Mouse (Mus musculus): ENCODE data around the gene Nr1d1. TPM values are rescaled to one million over a fixed set of nuclear protein-coding genes. Genes with fewer than 3 reads are reported as not detected.
A peak's percentile ranks its signal among the peaks of the same experiment; 100 is the strongest.

The Nr1d1 gene
- total and polyA plus RNA-seq, 3 experiments: 0.17 to 1.4 (median 0.25) TPM

DNA sequence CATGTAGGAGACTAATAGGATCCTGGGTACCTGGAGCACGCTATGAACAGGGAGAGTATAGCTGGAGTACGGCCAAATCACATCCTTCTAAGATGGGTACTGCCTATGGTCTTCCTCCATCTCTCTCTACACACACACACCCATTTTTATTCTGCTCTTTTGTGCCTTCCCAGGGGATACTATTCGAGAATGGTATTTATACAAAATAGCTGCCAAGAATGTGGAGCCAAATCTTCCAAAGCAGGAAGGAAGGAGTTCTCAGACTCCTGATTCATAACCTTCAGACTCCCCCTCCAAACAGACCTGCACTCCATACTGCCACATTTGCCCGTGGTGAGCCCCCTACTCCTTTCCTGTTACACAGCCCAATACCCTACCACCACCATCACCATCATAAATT is 44.4 kb downstream of the Nr1d1 start:
- Histone ChIP-seq H3K4me2 (ENCODE audit: insufficient read depth, low read depth, poor library complexity, severe bottlenecking) (no peak overlapping the region), H3K27ac (ENCODE audit: insufficient read depth, low read depth) (no peak overlapping the region)
- in situ Hi-C loops (cut with MboI; ENCODE audit: low pct_ligation_motif_present, low pct_unique_long_range_greater_than_20kb, low sequenced_read_pairs): no loop called here

GRCm38 (mm10) chr11:98729119-98729588 is 46.0 kb downstream of the Nr1d1 start, which contains the start of gene Med24:
TSS of gene Med24 (minus strand) at chr11:98729435.
- in situ Hi-C loops (cut with MboI; ENCODE audit: low pct_ligation_motif_present, low pct_unique_long_range_greater_than_20kb, low sequenced_read_pairs): loop anchor here (10.0 kb wide), 1 partner anchor 56 kb away; no protein-coding TSS in a partner anchor

More for the DNA sequence above, 44.4 kb downstream of the Nr1d1 start:
- dilution Hi-C loops (cut with MboI; ENCODE audit: extremely low pct_ligation_motif_present, extremely low pct_unique_long_range_greater_than_20kb, low sequenced_read_pairs): no loop called here
- DNase-seq (ENCODE audit: extremely low read depth): no peak
- Histone ChIP-seq H3K9me3 (replicated peaks; ENCODE audit: low read length) (peaks cover 11% of the 10 kb centered on the region), H3K4me3 (replicated peaks in 1 of 3; ENCODE audit: low read depth in 2 of 3, low read length in 2 of 3, poor library complexity in 1 of 3) (no peak overlapping the region), H3K9ac (ENCODE audit: insufficient read depth, low read depth) (no peak overlapping the region), H3K36me3 (replicated peaks in 1 of 2; ENCODE audit: control insufficient read depth in 1 of 2, insufficient read depth in 1 of 2, low read length in 1 of 2) (peaks cover 21% of the 10 kb centered on the region in 2 experiments), H3K79me2 (replicated peaks; ENCODE audit: control insufficient read depth, extremely low read depth, insufficient read depth, poor library complexity, severe bottlenecking) (peaks cover 12% of the 10 kb centered on the region), H3K4me1 (ENCODE audit: control insufficient read depth in 1 of 2, insufficient read depth in 2 of 2) (peaks cover 0 to 17% of the 10 kb centered on the region in 2 experiments; a peak in 2 of 4 replicates), H3K27me3 (replicated peaks) (peaks cover 18% of the 10 kb centered on the region)
- TF ChIP-seq E2F4 (IDR thresholded peaks at IDR 0.05; ENCODE audit: insufficient replicate concordance, low read depth, low read length) (no peak), SIN3A (IDR thresholded peaks at IDR 0.05; ENCODE audit: low read length) (no peak), CTCF (conservative IDR thresholded peaks at IDR 0.05 in 1 of 2, IDR thresholded peaks at IDR 0.05 in 1 of 2; ENCODE audit: low read depth in 2 of 2, low read length in 2 of 2) (no peak), ZMIZ1 (IDR thresholded peaks at IDR 0.05; ENCODE audit: low read depth, low read length) (no peak), RAD21 (IDR thresholded peaks at IDR 0.05; ENCODE audit: low read depth, low read length) (no peak), POLR2AphosphoS2 (IDR thresholded peaks at IDR 0.05; ENCODE audit: low read depth, low read length) (no peak), CHD2 (IDR thresholded peaks at IDR 0.05; ENCODE audit: low read length) (no peak), ELF1 (IDR thresholded peaks at IDR 0.05; ENCODE audit: low read depth, low read length) (no peak), MAX (IDR thresholded peaks at IDR 0.05; ENCODE audit: low read length) (no peak), USF1 (IDR thresholded peaks at IDR 0.05; ENCODE audit: low read depth, low read length) (no peak), RCOR1 (conservative IDR thresholded peaks at IDR 0.05; ENCODE audit: low read depth, low read length) (no peak), MAZ (IDR thresholded peaks at IDR 0.05; ENCODE audit: low read depth, low read length) (no peak), SMC3 (IDR thresholded peaks at IDR 0.05; ENCODE audit: low read depth, low read length) (no peak), JUND (conservative IDR thresholded peaks at IDR 0.05; ENCODE audit: low read depth, low read length) (no peak), TCF12 (IDR thresholded peaks at IDR 0.05; ENCODE audit: low read depth, low read length) (no peak)

More at GRCm38 (mm10) chr11:98729119-98729588, 46.0 kb downstream of the Nr1d1 start, which contains the start of gene Med24:
- peak within 1 kb of the TSS; percentile 75 to 100 (median 80) for H3K4me3 ChIP-seq (replicated peaks in 1 of 3; ENCODE audit: low read depth in 2 of 3, low read length in 2 of 3, poor library complexity in 1 of 3)
- dilution Hi-C loops (cut with MboI; ENCODE audit: extremely low pct_ligation_motif_present, extremely low pct_unique_long_range_greater_than_20kb, low sequenced_read_pairs): no loop called here
- H3K27me3 ChIP-seq (replicated peaks): peaks cover 11% of the 10 kb centered on the region
- peaks cover 2% of the 10 kb centered on the region for H3K9me3 ChIP-seq (replicated peaks; ENCODE audit: low read length)
- H3K9ac ChIP-seq (ENCODE audit: insufficient read depth, low read depth): peak within 1 kb of the TSS; percentile 50
- peak within 1 kb of the TSS; percentile 89 for H3K4me2 ChIP-seq (ENCODE audit: insufficient read depth, low read depth, poor library complexity, severe bottlenecking)
- TF ChIP-seq CHD2 (IDR thresholded peaks at IDR 0.05; ENCODE audit: low read length) (peak; percentile 98), NRF1 (IDR thresholded peaks at IDR 0.05; ENCODE audit: low read depth, low read length) (peak; percentile 75), UBTF (IDR thresholded peaks at IDR 0.05; ENCODE audit: low read depth, low read length) (no peak), ELF1 (IDR thresholded peaks at IDR 0.05; ENCODE audit: low read depth, low read length) (peak; percentile 78), MEF2A (IDR thresholded peaks at IDR 0.05; ENCODE audit: borderline replicate concordance, low read depth, low read length) (0 out of 2 replicates have a peak, but pooled peaks have one; percentile 20), SMC3 (IDR thresholded peaks at IDR 0.05; ENCODE audit: low read depth, low read length) (no peak), BHLHE40 (IDR thresholded peaks at IDR 0.05; ENCODE audit: low read depth, low read length) (no peak), EP300 (IDR thresholded peaks at IDR 0.05; ENCODE audit: low read length) (0 out of 2 replicates have a peak, but pooled peaks have one; percentile 12), POLR2AphosphoS2 (IDR thresholded peaks at IDR 0.05; ENCODE audit: low read depth, low read length) (peak; percentile 90; the same call in 1 of the 2 replicates), POLR2A (IDR thresholded peaks at IDR 0.05; ENCODE audit: low read depth, low read length) (peak; percentile 85), MAX (IDR thresholded peaks at IDR 0.05; ENCODE audit: low read length) (0 out of 2 replicates have a peak, but pooled peaks have one; percentile 59), KAT2A (IDR thresholded peaks at IDR 0.05; ENCODE audit: insufficient replicate concordance, low read length) (peak; percentile 99), IRF4 (IDR thresholded peaks at IDR 0.05; ENCODE audit: low read depth, low read length) (no peak), GABPA (IDR thresholded peaks at IDR 0.05; ENCODE audit: insufficient replicate concordance, low read depth, low read length) (peak; percentile 85; the same call in 1 of the 2 replicates), TCF12 (IDR thresholded peaks at IDR 0.05; ENCODE audit: low read depth, low read length) (peak; percentile 80), USF1 (IDR thresholded peaks at IDR 0.05; ENCODE audit: low read depth, low read length) (no peak), MAZ (IDR thresholded peaks at IDR 0.05; ENCODE audit: low read depth, low read length) (no peak), SIN3A (IDR thresholded peaks at IDR 0.05; ENCODE audit: low read length) (peak; percentile 80), MYC (IDR thresholded peaks at IDR 0.05; ENCODE audit: low read depth, low read length) (0 out of 2 replicates have a peak, but pooled peaks have one; percentile 38), CTCF (conservative IDR thresholded peaks at IDR 0.05 in 1 of 2, IDR thresholded peaks at IDR 0.05 in 1 of 2; ENCODE audit: low read depth in 2 of 2, low read length in 2 of 2) (peak in 1 of 2 experiments; percentile 8; a peak in 1 of 4 replicates), NELFE (IDR thresholded peaks at IDR 0.05; ENCODE audit: low read depth, low read length) (0 out of 2 replicates have a peak, but pooled peaks have one; percentile 79), TBP (conservative IDR thresholded peaks at IDR 0.05; ENCODE audit: low read depth, low read length) (peak; percentile 90), HCFC1 (IDR thresholded peaks at IDR 0.05; ENCODE audit: low read depth, low read length) (peak; percentile 99), MXI1 (IDR thresholded peaks at IDR 0.05; ENCODE audit: low read depth, low read length) (peak; percentile 45; the same call in 1 of the 2 replicates), ZMIZ1 (IDR thresholded peaks at IDR 0.05; ENCODE audit: low read depth, low read length) (no peak)
- no peak within 1 kb of the TSS for H3K27ac ChIP-seq (ENCODE audit: insufficient read depth, low read depth)
- peaks cover 12% of the 10 kb centered on the region for H3K79me2 ChIP-seq (replicated peaks; ENCODE audit: control insufficient read depth, extremely low read depth, insufficient read depth, poor library complexity, severe bottlenecking)
- peaks cover 0 to 17% of the 10 kb centered on the region in 2 experiments; a peak in 2 of 4 replicates for H3K4me1 ChIP-seq (ENCODE audit: control insufficient read depth in 1 of 2, insufficient read depth in 2 of 2)
- peaks cover 24 to 37% of the 10 kb centered on the region in 2 experiments for H3K36me3 ChIP-seq (replicated peaks in 1 of 2; ENCODE audit: control insufficient read depth in 1 of 2, insufficient read depth in 1 of 2, low read length in 1 of 2)
- peak; percentile 96 for DNase-seq (ENCODE audit: extremely low read depth)
